Mouse (Mus musculus) layer of hippocampus, postnatal 25 days (tissue): Measurements from ENCODE around the gene Lims1. TPM values are rescaled to one million over a fixed set of nuclear protein-coding genes. Genes with fewer than 3 reads are reported as not detected.

Experiments used
- DNase-seq, 2 experiments: peaks; one replicate each; pipeline ENCODE4 v3.0.0; 2022; ENCODE audit warnings: mixed read lengths in 2 of 2, low spot score in 1 of 2; ENCODE audit errors: extremely low spot score in 1 of 2
- total RNA-seq, 2 experiments: library from RNA; stranded (reverse); gene quantifications; 2 replicates each; pipeline ENCODE4 v1.2.3; 2021

The Lims1 gene
- total RNA-seq, 2 experiments from 2014 or later: 24.5 to 25.0 TPM

- DNase-seq: no peak
Measured at GRCm38 (mm10) chr10:58416702-58417101, 93.4 kb downstream of the Lims1 start.

- DNase-seq: no peak
Measured at GRCm38 (mm10) chr10:58418290-58418971, 95.2 kb downstream of the Lims1 start.

GRCm38 (mm10) chr10:58427930-58428329, 104.7 kb downstream of the Lims1 start:
- no peak for DNase-seq

GRCm38 (mm10) chr10:58445850-58446249, 122.6 kb downstream of the Lims1 start:
- DNase-seq: peak in 1 of 2 experiments; percentile 6

- DNase-seq: peak; percentile 93 to 96
Measured at GRCm38 (mm10) chr10:58446384-58447279, 123.4 kb downstream of the Lims1 start, which contains the start of gene Ranbp2. Ranbp2 (plus strand) TSS chr10:58446920.

- peak in 1 of 2 experiments; percentile 8 for DNase-seq
Measured at GRCm38 (mm10) chr10:58447280-58447781, 124.1 kb downstream of the Lims1 start.

GRCm38 (mm10) chr10:58451575-58451974, 128.3 kb downstream of the Lims1 start:
- no peak for DNase-seq

- no peak for DNase-seq
Measured at GRCm38 (mm10) chr10:58452185-58452584, 128.9 kb downstream of the Lims1 start.

- no peak for DNase-seq
Measured at GRCm38 (mm10) chr10:58459896-58460295, 136.6 kb downstream of the Lims1 start.

Other genes starting within 250 kb of the Lims1 start
- gene AW822073, start 98.5 kb upstream of the Lims1 start, total RNA-seq: not detected
- gene Duxf3, start 90.8 kb upstream of the Lims1 start, total RNA-seq: not detected
- not detected for gene Gm4981, start 86.8 kb upstream of the Lims1 start, total RNA-seq
- 10 to 100 TPM; 75.2 to 81.7 TPM for gene Gcc2, start 68.0 kb upstream of the Lims1 start, total RNA-seq
- gene Ranbp2, start 123.5 kb downstream of the Lims1 start, total RNA-seq: 10 to 100 TPM; 70.2 to 77.3 TPM
- gene Ccdc138, start 174.5 kb downstream of the Lims1 start, total RNA-seq: 1 to 10 TPM; 3.9 to 5.2 TPM